Mouse (Mus musculus): ENCODE data around the gene Sell. TPM values are rescaled to one million over a fixed set of nuclear protein-coding genes. Genes with fewer than 3 reads are reported as not detected.

The Sell gene
- polyA plus RNA-seq, 1 experiment from 2014 or later: 0.09 TPM

GRCm38 (mm10) chr1:164119892-164120776, 58.4 kb downstream of the Sell start:
- 80% methylated on average over 3 of the region's 3 CpGs for WGBS
- H3K36me3 ChIP-seq: no peaks in the 10 kb centered on the region
- H3K27ac ChIP-seq: no peak overlapping the region
- H3K9me3 ChIP-seq: no peaks in the 10 kb centered on the region
- DNase-seq (ENCODE audit: low spot score): no peak
- H3K4me3 ChIP-seq: no peak overlapping the region
- no peaks in the 10 kb centered on the region for H3K4me1 ChIP-seq (replicated peaks)
- H3K27me3 ChIP-seq (ENCODE audit: insufficient read depth, poor library complexity, severe bottlenecking): no peaks in the 10 kb centered on the region

- 89% methylated on average over 3 of the region's 3 CpGs for WGBS
- DNase-seq (ENCODE audit: low spot score): no peak
- Histone ChIP-seq H3K4me3 (no peak overlapping the region), H3K4me1 (replicated peaks) (no peaks in the 10 kb centered on the region), H3K9me3 (no peaks in the 10 kb centered on the region), H3K27me3 (ENCODE audit: insufficient read depth, poor library complexity, severe bottlenecking) (no peaks in the 10 kb centered on the region), H3K27ac (no peak overlapping the region), H3K36me3 (no peaks in the 10 kb centered on the region)
These were observed 59.0 kb downstream of the Sell start for GRCm38 (mm10) chr1:164120777-164121158.

GRCm38 (mm10) chr1:164123836-164124235, 62.1 kb downstream of the Sell start:
- H3K27me3 ChIP-seq (ENCODE audit: insufficient read depth, poor library complexity, severe bottlenecking): no peaks in the 10 kb centered on the region
- DNase-seq (ENCODE audit: low spot score): no peak

GRCm38 (mm10) chr1:164130013-164130412, 68.2 kb downstream of the Sell start:
- H3K27ac ChIP-seq: no peak overlapping the region
- H3K4me3 ChIP-seq: no peak overlapping the region
- 80% methylated on average over 3 of the region's 3 CpGs for WGBS
- H3K9me3 ChIP-seq: no peaks in the 10 kb centered on the region
- H3K27me3 ChIP-seq (ENCODE audit: insufficient read depth, poor library complexity, severe bottlenecking): no peaks in the 10 kb centered on the region
- no peak for DNase-seq (ENCODE audit: low spot score)
- no peaks in the 10 kb centered on the region for H3K36me3 ChIP-seq
- no peaks in the 10 kb centered on the region for H3K4me1 ChIP-seq (replicated peaks)

More at GRCm38 (mm10) chr1:164123836-164124235, 62.1 kb downstream of the Sell start:
- Histone ChIP-seq H3K4me3 (no peak overlapping the region), H3K9me3 (no peaks in the 10 kb centered on the region), H3K4me1 (replicated peaks) (no peaks in the 10 kb centered on the region), H3K36me3 (no peaks in the 10 kb centered on the region), H3K27ac (no peak overlapping the region)
- WGBS: 68% methylated on average over 3 of the region's 3 CpGs

GRCm38 (mm10) chr1:164132609-164133008, 70.8 kb downstream of the Sell start:
- Histone ChIP-seq H3K9me3 (no peaks in the 10 kb centered on the region), H3K4me3 (no peak overlapping the region), H3K27me3 (ENCODE audit: insufficient read depth, poor library complexity, severe bottlenecking) (no peaks in the 10 kb centered on the region), H3K27ac (no peak overlapping the region), H3K4me1 (replicated peaks) (no peaks in the 10 kb centered on the region), H3K36me3 (no peaks in the 10 kb centered on the region)
- no peak for DNase-seq (ENCODE audit: low spot score)
- WGBS: 80% methylated on average over 1 of the region's 1 CpGs

Other genes with a start within 250 kb of the Sell start
- gene Scyl3, start 132.9 kb upstream of the Sell start, polyA plus RNA-seq (2016; fragmentation: Nextera tagmentation; extraction: Ambion mirVana): 16.0 and 17.6 TPM in 2 replicates
- 27.2 and 37.8 TPM in 2 replicates for gene BC055324, start 67.2 kb upstream of the Sell start, polyA plus RNA-seq (2016; fragmentation: Nextera tagmentation; extraction: Ambion mirVana)
- gene Mettl18, start 67.1 kb upstream of the Sell start, polyA plus RNA-seq (2016; fragmentation: Nextera tagmentation; extraction: Ambion mirVana): 8.7 and 10.3 TPM in 2 replicates
- gene Sele, start 13.7 kb upstream of the Sell start, polyA plus RNA-seq (2016; fragmentation: Nextera tagmentation; extraction: Ambion mirVana): not detected in 2 replicates
- gene Selp, start 53.3 kb downstream of the Sell start, polyA plus RNA-seq (2016; fragmentation: Nextera tagmentation; extraction: Ambion mirVana): not detected in 2 replicates
- 0.30 and 0.34 TPM in 2 replicates for gene F5, start 89.9 kb downstream of the Sell start, polyA plus RNA-seq (2016; fragmentation: Nextera tagmentation; extraction: Ambion mirVana)
- 8.2 and 12.5 TPM in 2 replicates for gene Slc19a2, start 187.1 kb downstream of the Sell start, polyA plus RNA-seq (2016; fragmentation: Nextera tagmentation; extraction: Ambion mirVana)
- 11.2 and 12.2 TPM in 2 replicates for gene Ccdc181, start 213.6 kb downstream of the Sell start, polyA plus RNA-seq (2016; fragmentation: Nextera tagmentation; extraction: Ambion mirVana)
- 30.7 and 31.8 TPM in 2 replicates for gene Nme7, start 242.1 kb downstream of the Sell start, polyA plus RNA-seq (2016; fragmentation: Nextera tagmentation; extraction: Ambion mirVana)
- 26.2 and 26.4 TPM in 2 replicates for gene Blzf1, start 245.5 kb downstream of the Sell start, polyA plus RNA-seq (2016; fragmentation: Nextera tagmentation; extraction: Ambion mirVana)